Mouse (Mus musculus): Measurements from ENCODE around the gene Gla.

Gene Gla

DNA sequence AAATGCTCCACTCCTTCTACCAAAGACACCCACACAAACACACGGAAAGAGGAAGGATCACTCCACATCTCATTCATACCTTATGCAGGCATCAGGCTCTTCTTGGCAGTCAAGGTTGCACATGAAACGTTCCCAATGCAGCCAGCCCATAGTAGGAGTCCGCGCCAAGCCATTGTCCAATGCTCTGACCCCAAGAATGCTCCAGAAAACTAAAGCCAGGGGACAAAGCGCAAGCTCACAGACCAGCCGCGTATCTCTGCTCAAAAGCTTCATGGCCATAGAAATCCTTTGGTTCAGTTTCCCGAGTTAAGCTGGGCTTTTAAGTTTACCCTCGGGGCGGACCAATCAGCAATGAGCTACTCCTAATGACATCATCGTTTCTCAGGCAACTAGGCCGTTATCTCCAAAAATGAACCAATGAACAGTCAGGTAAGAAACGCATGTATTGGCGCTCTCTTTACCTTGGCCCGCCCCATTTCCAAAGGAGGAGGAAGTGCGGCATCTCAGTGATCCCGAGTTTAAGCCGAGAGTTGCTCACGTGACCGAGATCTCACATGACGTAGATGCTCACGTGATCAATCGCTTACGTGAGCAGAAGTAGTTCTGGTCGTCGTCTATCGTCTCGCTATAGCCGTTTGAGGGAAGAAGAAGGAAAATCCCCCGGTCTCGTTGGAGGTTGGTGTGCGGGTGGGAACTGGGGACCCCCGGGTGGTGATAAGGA lies at the start of gene Gla, which contains the start of gene Hnrnph2:
Gene Gla, minus strand, starts transcription at position 467 of the 721 bp plus-strand sequence.
Gene Hnrnph2, plus strand, starts transcription at position 521 of the 721 bp plus-strand sequence.
- DNase-seq (ENCODE audit: low spot score in 2 of 2): peak; percentile 92 to 95

DNA sequence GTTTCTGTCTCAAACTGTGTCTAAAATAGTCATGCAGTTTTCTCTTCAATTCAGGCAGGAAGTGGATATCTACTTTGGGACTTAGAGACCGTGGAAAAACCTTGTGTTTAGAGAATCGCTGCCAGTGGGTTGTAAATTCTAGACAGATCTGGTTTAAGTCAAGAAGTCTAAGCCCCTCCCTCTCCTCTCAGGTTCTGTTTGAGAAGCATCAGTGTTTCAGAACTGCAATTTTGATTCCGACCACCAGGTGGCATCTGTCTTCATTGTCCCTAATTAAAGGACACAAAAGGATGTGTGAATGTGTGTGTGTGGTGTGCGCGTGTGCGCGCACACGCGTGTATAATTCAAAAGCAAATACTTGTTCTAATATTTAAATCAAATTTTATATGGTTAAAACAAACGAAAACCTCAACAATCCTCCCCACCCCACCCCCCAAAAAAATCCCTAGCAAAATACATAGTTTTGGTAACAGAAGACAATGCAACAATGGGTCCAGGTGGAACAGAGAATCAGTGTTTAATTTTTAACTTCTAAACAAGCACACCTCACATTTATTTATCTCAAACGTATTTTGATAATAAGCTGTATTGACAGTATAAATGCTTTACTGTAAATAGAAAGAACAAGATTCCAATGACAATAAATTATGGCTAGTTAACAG lies 47.2 kb upstream of the Gla start:
- peak; percentile 7 to 80 for DNase-seq (ENCODE audit: low spot score in 2 of 2)

DNA sequence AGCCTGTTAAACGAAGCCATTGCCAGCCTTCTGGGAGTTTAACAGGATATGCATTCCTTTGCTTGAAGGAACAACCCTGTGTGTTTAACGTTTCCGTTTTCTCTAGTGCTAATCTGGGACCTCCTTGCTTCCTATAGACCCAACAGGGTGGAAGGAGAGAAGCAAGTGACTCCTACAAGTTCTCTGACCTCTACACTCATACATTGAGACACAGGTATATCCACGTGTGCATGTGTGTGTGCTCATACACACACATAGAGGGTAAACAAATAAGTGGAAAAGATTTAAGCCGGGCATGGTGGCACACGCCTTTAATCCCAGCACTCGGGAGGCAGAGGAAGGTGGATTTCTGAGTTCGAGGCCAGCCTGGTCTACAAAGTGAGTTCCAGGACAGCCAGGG lies 46.5 kb upstream of the Gla start:
- no peak for DNase-seq (ENCODE audit: low spot score in 2 of 2)

DNA sequence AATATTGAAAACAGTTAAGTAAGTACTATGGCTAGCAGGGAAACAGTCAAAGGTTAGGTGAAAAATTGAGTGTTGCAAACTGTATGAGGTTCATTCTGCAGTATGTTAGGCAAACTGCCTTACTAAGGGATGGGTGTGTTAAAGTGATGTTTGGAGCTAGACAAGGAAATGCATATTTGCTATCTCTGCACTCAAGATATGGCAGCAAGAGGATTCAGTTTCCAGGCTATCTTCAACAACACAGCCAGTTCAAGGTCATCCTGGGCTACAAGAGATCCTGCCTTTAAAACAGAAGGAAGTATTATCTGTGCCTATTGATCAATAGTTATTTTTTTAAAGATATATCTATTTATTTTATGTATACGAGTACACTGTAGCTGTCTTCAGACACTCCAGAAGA lies 45.4 kb upstream of the Gla start:
- no peak for DNase-seq (ENCODE audit: low spot score in 2 of 2)

DNA sequence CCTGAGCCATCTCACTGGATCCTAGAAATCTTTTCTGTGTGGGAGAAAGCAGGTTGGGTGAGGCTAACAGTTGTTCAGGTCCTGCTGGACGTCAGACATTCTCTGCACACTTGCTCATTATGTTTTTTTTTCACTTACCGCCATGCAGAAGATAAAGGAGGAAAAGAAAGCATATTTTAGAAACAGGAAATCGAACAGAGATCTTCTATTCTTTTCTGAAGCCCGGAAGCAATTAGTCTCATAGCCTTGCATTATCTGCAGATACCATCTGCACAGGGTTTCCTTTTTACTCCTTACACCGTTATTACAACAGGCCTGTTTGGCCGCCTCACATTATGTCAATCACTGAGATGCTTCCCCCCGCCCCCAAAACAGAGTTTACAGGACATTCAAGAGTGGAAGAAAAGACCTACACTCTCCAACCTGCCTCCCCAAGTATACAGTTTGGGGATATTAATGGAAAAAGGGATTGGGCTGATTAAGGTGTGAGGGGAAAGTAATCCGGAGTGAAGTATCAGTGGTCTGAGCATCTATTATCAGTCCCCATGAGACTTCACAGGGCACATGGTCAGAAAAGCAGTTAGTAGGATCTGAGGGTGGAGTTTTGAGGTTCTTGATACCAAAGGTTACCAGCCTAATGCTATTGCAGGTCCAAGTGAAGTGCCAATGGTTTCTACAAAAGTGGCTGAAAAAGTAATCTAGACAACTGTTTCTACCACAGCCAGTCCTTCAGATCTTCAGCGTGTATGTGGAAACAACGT lies 40.3 kb upstream of the Gla start:
- DNase-seq (ENCODE audit: low spot score in 2 of 2): no peak

DNA sequence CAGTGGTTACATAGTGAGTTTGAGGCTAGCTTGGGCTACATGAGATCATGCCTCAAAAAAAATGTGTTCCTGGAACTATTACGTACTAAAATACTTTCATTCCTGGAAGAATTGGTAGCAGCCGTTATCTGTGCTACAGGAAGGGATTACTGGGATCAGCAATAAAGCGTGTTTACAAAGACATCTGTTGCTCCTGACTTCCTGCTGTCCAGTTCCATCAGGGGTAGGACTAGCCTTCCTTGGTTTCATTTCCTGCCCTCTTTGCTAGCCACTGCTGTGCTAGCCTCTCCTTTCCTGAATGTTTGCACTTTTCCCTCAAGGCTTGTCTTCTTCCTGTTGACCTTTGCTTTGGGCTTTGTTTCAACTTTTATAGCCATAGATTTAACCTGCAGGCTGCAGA lies 34.9 kb upstream of the Gla start:
- no peak for DNase-seq (ENCODE audit: low spot score in 2 of 2)

DNA sequence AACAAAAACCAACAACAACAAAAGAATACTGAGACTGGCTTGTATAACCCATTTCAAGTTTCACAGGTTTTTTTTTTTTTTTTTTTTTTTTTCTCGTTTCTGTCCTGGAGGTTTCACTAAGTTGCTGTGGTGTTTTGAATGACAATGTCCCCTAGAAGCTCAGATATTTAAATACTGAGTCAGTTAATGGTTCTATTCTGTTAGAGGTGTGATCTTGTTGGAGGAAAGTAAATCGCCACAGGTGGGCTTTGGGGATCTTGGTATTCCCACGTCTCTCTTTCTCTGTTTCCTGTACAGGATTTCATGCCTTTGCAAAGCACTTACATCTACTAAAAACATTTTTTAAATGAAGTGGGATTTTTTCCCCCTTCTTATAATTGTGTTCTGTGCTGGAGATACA lies 34.2 kb upstream of the Gla start:
- DNase-seq (ENCODE audit: low spot score in 2 of 2): no peak

DNA sequence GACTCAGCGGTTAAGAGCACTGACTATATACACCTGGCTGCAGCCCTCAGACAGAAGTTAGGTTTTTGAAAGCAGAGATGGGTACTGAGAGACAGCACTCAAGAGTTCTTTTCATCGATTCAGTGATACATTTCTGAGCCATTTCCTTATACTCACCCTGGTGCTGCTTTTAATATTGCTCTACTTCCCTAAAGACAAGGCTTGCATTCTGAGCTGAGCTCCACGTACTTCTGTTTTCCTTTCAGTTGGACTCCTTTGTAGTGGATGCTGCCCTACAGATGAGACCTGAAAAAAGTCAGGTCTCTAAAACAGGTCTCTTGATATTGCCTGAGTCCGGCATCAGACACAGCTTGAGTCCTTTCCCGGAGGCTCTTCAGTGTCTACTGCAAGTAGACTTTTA lies 31.8 kb upstream of the Gla start:
- no peak for DNase-seq (ENCODE audit: low spot score in 2 of 2)

DNA sequence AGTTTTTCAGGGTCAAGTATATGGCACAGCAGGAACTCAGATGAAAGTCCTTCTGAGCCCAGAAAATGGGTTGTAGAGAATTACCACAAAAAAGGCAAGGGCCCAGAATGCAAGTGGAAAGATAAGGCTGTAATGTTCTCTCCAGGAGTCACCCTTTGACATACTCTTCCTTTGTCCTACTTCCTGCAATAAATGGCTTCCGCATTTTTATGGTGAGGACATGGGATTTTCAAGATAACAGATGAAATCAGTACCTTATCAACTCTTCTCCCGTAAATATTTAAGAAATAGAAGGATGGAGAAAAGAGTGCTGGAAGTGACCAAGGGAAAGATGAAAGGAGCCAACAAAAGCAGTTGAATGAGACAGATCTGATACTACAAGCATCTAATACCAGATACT lies 27.3 kb upstream of the Gla start:
- no peak for DNase-seq (ENCODE audit: low spot score in 2 of 2)

DNA sequence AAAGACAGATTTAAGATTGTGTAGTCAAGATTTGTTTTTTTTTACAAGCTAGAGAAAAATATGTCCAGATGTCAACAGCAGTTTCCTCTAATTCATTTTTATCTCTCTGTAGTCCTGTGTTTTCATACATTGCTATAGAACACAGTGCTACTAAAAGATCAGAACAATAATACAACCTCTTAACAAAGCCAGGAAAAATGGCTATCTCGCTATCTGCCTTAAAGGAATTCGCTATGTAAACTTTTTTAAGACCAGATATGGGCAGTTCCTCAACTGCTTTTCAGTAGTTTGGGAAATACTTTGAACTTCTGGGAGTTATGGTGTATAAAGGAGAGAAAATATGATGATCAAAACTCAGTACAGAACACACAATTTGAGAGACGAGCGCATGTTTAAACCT lies 22.4 kb upstream of the Gla start:
- DNase-seq (ENCODE audit: low spot score in 2 of 2): no peak

DNA sequence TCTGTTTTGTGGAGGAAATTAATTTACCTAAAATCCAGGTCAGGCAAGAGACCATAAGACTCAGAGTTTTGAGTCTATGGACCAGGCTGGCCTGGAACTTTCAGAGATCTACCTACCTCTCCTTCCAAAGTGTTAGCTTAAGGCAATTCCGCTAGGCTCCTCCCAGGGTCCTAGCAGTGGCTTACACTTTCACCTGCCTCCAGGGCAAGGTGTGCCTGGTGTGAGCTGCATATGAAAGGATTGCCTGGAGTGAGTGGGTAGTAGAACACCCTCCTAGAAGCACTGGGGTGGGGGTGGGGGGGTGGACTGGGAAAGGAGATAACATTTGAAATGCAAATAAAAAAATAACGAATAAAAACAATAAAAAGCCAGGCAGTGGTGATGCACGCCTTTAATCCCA lies 20.8 kb upstream of the Gla start:
- no peak for DNase-seq (ENCODE audit: low spot score in 2 of 2)

DNA sequence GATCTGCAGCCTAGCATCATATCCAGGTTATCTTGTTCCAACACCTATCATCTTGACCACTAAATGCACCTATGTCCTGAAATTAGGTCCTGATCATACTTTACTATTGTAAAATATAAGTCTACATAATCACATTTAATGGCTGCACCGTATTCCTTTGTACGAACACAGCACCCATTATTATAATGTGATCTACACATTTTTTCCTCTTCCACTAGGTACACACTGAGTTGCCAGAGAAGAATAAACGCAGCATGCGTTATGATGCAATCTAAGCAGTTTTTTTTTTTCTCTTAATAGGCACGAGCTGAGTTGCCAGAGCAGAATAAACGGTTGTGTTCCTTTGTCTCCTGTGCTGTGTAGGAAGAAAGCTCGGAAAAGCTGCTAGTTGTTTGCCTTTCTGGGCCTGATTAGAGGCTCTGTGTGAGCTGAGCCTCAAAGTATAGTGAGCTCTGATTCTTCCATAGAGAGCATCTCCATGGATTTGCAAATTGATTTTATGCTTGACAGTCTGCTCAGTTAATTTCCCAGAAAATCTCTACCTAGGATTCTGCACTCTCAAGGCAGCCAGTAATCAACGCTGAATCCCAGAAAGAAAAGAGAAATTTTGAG lies 19.4 kb upstream of the Gla start:
- no peak for DNase-seq (ENCODE audit: low spot score in 2 of 2)

DNA sequence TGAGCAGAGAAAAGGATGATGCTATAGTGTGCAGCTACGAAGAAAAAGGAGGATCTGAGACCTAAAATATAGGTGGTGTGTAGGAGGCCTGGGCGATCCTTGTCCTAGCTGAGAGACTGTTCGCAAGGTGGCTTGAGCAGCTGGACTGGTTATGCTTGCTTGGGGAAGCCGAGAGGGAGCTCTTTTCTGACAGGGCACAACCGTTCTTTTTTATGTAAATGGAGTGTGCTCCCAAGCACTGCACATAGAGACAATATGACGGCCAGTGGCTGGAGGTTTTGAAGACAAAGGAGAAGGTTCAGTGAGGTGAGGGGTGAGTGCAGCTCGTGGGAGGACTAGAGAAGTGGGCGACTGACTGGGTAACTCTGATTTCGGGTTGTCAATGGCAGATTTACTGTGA lies 18.8 kb upstream of the Gla start:
- no peak for DNase-seq (ENCODE audit: low spot score in 2 of 2)

DNA sequence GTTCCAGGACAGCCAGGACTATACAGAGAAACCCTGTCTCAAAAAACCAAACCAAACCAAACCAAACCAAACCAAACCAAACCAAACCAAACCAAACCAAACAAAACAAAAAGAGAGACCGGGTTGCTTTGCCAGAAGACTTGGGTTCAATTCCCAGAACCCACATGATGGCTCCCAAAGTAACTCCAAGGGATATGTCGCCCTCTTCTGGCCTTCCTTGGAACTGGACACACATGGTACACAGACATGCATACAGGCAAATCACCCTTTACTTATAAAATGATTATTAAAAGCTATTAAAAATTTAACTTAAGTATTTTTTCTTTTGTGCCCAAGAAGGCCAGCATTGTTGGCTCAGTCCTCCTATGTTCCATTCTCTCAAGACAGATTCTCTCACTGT lies 13.4 kb upstream of the Gla start:
- no peak for DNase-seq (ENCODE audit: low spot score in 2 of 2)

DNA sequence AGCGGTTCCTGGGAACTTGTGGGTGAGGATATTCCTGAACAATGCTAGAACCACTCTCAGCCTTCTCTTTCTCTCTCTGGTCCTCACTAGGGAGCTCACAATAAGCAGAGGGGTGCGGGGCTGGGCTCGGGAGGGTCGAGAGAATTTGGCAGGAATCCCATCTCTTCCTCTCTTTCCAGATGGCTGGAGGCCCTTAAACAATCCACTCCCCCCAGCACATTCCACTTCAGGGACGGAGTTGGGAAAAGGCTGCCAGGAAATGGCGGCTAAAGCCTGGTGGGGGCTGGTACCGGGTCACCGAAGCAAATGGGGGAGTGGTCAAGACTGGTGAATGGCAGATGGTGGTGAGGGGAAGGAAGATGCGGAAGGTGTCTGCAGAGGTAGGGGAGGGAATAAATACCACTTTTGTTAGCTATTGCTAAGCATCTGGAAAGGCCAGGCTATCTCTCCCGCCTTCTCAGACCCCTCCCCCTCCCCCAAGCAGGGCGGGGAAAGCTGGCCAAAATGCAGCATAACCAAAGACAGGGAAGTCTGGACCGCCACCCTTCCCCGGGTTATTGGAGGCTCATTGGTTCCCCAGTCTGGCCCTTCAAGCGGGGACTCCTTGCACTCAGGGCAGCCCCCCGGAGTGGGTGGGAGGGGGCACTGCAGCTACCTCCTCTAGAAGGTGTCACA lies 11.5 kb upstream of the Gla start:
- peak in 1 of 2 experiments; percentile 26 for DNase-seq (ENCODE audit: low spot score in 2 of 2)

DNA sequence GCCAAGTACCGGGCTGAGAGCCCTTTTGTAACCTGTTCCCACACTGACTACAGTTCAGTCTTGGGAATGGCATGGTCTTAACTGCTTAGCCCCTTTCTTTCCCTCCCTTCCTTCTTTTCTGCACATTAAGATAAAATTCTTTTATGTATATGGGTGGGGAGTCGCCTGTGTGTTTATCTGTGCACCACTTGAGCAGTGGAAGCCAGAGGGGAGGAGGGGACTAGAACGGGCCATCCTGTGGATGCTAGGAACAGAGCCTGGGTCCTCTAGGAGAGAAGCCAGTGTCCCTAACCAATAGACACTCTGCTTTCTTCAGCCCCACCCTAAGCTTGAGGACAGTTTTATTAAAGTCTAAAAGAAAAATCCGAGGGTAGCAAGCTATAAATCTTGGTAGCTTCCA lies 10.1 kb upstream of the Gla start:
- no peak for DNase-seq (ENCODE audit: low spot score in 2 of 2)

DNA sequence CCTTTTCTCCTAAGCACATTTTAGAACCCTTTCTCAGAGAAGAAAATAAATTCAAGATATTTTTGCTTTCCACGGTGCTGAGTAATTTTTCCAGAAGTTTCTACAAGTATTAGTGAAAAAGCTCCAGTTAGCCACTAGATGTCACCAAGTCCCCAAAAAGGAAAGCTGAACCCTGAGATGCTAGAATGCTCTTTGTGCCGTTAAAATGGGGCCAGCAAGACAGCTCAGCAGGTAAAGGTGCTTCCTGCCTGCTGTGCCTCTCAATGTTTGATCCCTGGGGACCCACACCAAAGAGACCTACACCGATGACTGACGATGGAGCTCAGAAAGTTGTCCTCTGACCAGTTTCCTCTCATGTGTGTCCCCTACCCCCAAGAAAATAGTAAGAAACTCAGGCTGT lies 8.5 kb upstream of the Gla start:
- DNase-seq (ENCODE audit: low spot score in 2 of 2): no peak

DNA sequence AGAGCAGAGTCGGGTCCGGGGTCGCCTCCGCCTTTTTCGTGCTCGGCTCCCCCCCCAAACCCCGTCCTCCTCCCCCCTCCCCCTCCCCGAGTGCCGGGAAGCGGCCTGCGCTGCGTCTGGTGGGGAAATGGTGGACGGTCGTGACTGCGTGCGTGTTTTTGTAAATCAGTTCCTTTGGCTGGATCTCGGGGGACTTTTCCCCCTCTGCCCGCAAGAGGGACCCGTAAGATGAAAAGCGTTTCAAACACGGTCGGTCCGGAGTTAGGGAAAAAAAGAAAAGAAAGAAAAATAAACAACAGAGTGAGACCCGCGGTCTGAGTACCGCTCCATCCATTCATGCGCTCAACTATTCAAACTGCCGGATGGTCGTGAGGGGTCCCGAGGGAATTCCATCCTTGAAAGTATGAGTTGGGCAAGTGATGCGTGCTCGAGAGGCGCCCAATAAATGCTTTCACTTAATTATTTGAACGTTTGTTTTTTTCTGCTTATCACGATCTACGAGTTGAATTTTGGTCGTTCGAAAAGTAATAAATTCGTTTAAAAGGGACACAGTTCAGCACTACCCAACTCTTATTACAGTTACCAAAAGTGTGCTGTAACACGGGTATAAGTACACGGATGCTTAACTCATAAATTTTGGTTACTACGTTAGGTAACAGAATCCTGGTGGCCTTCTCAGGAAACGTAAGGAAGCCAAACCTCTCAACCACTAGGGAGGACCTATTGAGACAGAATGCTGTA lies 625 bp upstream of the Gla start:
- no peak for DNase-seq (ENCODE audit: low spot score in 2 of 2)

DNA sequence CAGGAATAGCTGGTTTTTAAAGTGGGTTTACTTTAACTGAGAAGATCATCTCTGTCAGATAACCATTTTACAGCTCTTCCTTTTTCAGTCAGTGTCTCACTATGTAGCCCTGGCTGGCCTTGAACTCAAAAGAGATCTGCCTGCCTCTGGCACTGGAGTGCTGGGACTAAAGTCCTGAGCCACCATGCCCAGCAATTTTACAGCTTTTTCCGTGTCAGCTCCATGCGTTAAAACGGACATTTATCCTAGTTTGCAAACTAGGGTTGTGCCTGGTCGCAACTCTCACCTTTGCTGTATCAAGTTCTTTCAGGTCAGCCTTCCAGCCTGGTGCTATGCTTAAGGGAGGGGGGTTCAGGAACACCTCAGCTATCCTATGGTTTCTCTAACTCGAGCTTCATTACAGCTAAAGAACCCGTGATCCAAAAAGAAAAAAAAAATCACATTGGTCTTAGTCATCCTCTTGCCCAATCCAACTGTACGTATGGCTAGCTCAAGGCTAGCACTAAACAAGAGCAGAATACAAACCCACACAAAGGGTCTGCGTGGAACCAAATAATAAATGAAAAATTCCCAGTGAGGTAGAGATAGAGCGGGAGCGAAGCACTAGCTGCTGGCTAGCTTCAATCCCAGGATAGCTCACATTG lies 881 bp downstream of the Gla start:
- DNase-seq (ENCODE audit: low spot score in 2 of 2): no peak

DNA sequence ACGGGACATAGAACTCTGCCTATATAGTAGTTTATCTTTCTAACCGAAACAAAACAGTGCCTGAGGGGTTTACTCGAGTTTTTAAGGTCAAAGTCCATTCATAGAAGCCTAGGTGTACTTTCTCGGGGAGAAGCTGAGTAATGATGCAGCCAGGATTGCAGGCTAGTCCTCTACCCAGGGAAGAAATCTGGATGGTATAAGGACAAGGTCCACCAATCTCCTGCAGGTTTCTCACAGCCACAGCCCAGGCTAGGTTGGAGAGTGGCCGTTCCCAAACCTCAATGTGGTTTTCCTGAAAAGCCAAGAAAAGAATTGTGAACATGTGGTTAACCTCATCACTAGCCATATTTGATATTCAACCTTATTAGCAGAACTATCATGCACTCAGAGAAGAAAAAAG lies 11.1 kb downstream of the Gla start:
- DNase-seq (ENCODE audit: low spot score in 2 of 2): no peak

DNA sequence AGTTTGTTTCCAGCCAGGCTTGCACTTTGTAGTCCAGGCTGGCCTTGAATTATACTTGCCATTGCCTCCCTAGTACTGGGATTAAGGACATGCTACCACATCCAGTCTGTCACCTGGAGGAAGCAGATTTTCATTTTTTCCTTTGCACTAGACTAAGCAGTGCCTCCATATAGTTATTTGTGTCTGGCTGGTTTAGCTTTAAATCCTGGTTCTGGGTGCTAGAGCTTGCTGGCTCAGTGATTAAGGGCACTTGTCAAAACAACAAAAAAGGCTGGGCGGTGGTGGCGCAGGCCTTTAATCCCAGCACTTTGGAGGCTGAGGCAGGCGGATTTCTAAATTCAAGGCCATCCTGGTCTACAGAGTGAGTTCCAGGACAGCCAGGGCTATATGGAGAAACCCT lies 11.9 kb downstream of the Gla start:
- DNase-seq (ENCODE audit: low spot score in 2 of 2): no peak

Measured in left cerebral cortex, adult 9 months (tissue).